In the genomic region with DNA sequence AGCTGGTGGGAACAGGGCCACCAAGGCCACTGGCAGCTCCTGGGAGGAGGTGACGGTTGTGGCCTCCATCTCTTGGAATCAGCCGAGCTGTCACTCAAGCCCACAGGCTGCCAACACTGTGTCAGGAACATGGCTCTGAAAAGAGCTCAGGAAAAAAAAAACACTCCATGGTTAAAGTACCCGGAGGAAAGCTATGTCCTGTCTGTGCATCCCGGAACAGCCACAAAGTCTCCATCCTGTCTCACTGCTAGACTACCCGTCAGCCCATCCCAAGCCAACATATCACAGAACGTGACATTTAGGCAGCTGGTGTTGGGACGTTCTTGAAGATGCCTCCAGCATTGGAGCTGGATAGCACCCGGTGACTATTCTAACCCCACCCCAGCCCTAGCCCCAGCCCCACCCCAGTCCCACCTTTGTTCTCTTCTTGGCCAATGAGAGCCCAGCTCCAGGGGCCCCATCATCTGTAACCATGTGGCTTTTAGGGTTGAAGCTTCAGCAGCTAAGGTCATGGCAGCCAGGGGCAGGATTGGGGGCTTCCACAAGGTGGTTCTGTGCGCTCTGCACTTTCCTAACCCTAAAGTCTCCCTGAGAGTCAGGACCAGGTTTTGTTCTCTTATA, we compare ENCODE assay signal across 11 mouse cellular contexts. TPM values are rescaled to one million over a fixed set of nuclear protein-coding genes. Genes with fewer than 3 reads are reported as not detected.
DNase-seq lines count a peak whose midpoint lies in the region; ATAC-seq and TF ChIP-seq lines count a peak whose summit lies in the region.
"Had no signal": no experiment of that assay in that cellular context is flagged by ENCODE, and none has a peak within 500 bp of the region (broad histone marks: within the 10 kb centered on the region; RNA-seq: fewer than 3 reads in every experiment).

No protein-coding gene starts in this region.

- ATAC-seq in CD4-positive, CD25-positive, alpha-beta regulatory T cell, adult 4 months: peak; percentile 75
- ATAC-seq in granulocyte monocyte progenitor cell, adult 5-6 weeks (replicated peaks; ENCODE audit: poor library complexity, severe bottlenecking): peak; percentile 53
- ATAC-seq in neural tube, embryonic 15.5 days (ENCODE audit: low FRiP score): no peak
- ATAC-seq in midbrain, embryonic 14.5 days (ENCODE audit: low FRiP score, low TSS enrichment): no peak

- DNase-seq in cerebellum, postnatal 10 days: peak; percentile 46 to 48
- no peak for DNase-seq in cerebellum, adult 2 months
- DNase-seq in lung, postnatal 10 days: peak; percentile 52
- DNase-seq in yolk sac, embryonic 10.5 days (ENCODE audit: low spot score): no peak
- no peak for DNase-seq in midbrain, embryonic 14.5 days

- TF ChIP-seq POLR2A in cerebellum, adult 2 months (IDR thresholded peaks at IDR 0.05; ENCODE audit: borderline replicate concordance, insufficient read depth, low read length): no peak

- no peak overlapping the region for H3K27ac ChIP-seq in cerebellum, adult 2 months (ENCODE audit: insufficient read depth, low read length)
- H3K27ac ChIP-seq in neural tube, embryonic 15.5 days (replicated peaks): no peak overlapping the region
- H3K27ac ChIP-seq in midbrain, embryonic 14.5 days (replicated peaks; ENCODE audit: low read depth, low read length): no peak overlapping the region
- H3K27ac ChIP-seq: hindbrain, embryonic 15.5 days; midbrain, embryonic 12.5 days; stomach, embryonic 15.5 days had no signal

- WGBS in cerebellum, adult 2 months: 71% methylated on average over 9 of the region's 9 CpGs
- 70% methylated on average over 9 of the region's 9 CpGs for WGBS in neural tube, embryonic 15.5 days
- WGBS in midbrain, embryonic 14.5 days: 69% methylated on average over 9 of the region's 9 CpGs

- peaks cover 7% of the 10 kb centered on the region; the same call in 1 of the 2 replicates for H3K4me1 ChIP-seq in cerebellum, adult 2 months (ENCODE audit: control insufficient read depth, insufficient read depth, low read length)
- H3K4me1 ChIP-seq in neural tube, embryonic 15.5 days: peaks cover 24% of the 10 kb centered on the region
- H3K4me1 ChIP-seq in midbrain, embryonic 14.5 days (ENCODE audit: control insufficient read depth, insufficient read depth, low read length): peaks cover 6% of the 10 kb centered on the region; the same call in 1 of the 2 replicates

- H3K4me2 ChIP-seq in neural tube, embryonic 15.5 days: no peak overlapping the region
- H3K4me2 ChIP-seq in midbrain, embryonic 14.5 days (ENCODE audit: low read length): no peak overlapping the region
- H3K4me2 ChIP-seq: hindbrain, embryonic 15.5 days; midbrain, embryonic 12.5 days; stomach, embryonic 15.5 days had no signal

- H3K4me3 ChIP-seq in cerebellum, adult 2 months (replicated peaks; ENCODE audit: insufficient read depth, low read depth, low read length): no peak overlapping the region
- no peak overlapping the region for H3K4me3 ChIP-seq in neural tube, embryonic 15.5 days (replicated peaks)
- H3K4me3 ChIP-seq in midbrain, embryonic 14.5 days (replicated peaks; ENCODE audit: low read depth, low read length): no peak overlapping the region
- H3K4me3 ChIP-seq: hindbrain, embryonic 15.5 days; midbrain, embryonic 12.5 days; stomach, embryonic 15.5 days had no signal

- no peaks in the 10 kb centered on the region for H3K9me3 ChIP-seq in neural tube, embryonic 15.5 days (replicated peaks)
- no peaks in the 10 kb centered on the region for H3K9me3 ChIP-seq in midbrain, embryonic 14.5 days (ENCODE audit: control insufficient read depth, low read length)
- H3K9me3 ChIP-seq: hindbrain, embryonic 15.5 days; midbrain, embryonic 12.5 days; stomach, embryonic 15.5 days had no signal

- H3K36me3 ChIP-seq in neural tube, embryonic 15.5 days: no peaks in the 10 kb centered on the region; the same call in 1 of the 2 replicates
- H3K36me3 ChIP-seq in midbrain, embryonic 14.5 days (ENCODE audit: control insufficient read depth, insufficient read depth, low read length): 0 out of 2 replicates have a peak, but pooled peaks cover 6% of the 10 kb centered on the region
- H3K36me3 ChIP-seq: hindbrain, embryonic 15.5 days; midbrain, embryonic 12.5 days; stomach, embryonic 15.5 days had no signal

- no peak overlapping the region for H3K9ac ChIP-seq in neural tube, embryonic 15.5 days (replicated peaks)
- no peak overlapping the region for H3K9ac ChIP-seq in midbrain, embryonic 14.5 days (replicated peaks; ENCODE audit: low read length)
- H3K9ac ChIP-seq: hindbrain, embryonic 15.5 days; midbrain, embryonic 12.5 days; stomach, embryonic 15.5 days had no signal

- no peaks in the 10 kb centered on the region; the same call in 1 of the 2 replicates for H3K27me3 ChIP-seq in cerebellum, adult 2 months (ENCODE audit: control insufficient read depth, insufficient read depth, low read length)
- H3K27me3 ChIP-seq in neural tube, embryonic 15.5 days (replicated peaks): no peaks in the 10 kb centered on the region
- H3K27me3 ChIP-seq in midbrain, embryonic 14.5 days (ENCODE audit: control insufficient read depth, insufficient read depth, low read length): no peaks in the 10 kb centered on the region
- H3K27me3 ChIP-seq: hindbrain, embryonic 15.5 days; stomach, embryonic 15.5 days had no signal

- TF ChIP-seq CTCF in cerebellum, adult 2 months (IDR thresholded peaks at IDR 0.05; ENCODE audit: borderline replicate concordance, insufficient read depth, low read depth, low read length): no peak

RNA-seq across cellular contexts. Expression of a gene that starts 51.8 kb away (rescaled TPM):
- 73.8 and 77.5 TPM in 2 replicates for polyA plus RNA-seq in cerebellum, adult 2 months (2012; rRNA removed)
- 1 to 10 TPM; 2.1 to 2.3 TPM for polyA plus RNA-seq in CD4-positive, CD25-positive, alpha-beta regulatory T cell, adult 4 months (2017; shearing (Covaris generic))
- 13.9 and 15.5 TPM in 2 replicates for total RNA-seq in granulocyte monocyte progenitor cell, adult 5-6 weeks (2014; fragmentation: Nextera tagmentation)
- 14.8 and 21.5 TPM in 2 replicates for total RNA-seq in granulocyte monocyte progenitor cell, adult 5-6 weeks (2017)
- 58.1 and 58.6 TPM in 2 replicates for polyA plus RNA-seq in neural tube, embryonic 15.5 days (2015; fragmentation: Nextera tagmentation; extraction: Ambion mirVana)
- 45.4 and 49.5 TPM in 2 replicates for polyA plus RNA-seq in midbrain, embryonic 14.5 days (2014; fragmentation: Nextera tagmentation; extraction: Ambion mirVana)

Comparison
In these comparisons a context has a peak if more than half of its experiments do, and no peak if none do; other contexts are left out.
1. DNase-seq: peak in cerebellum, postnatal 10 days (2 of 2) and lung, postnatal 10 days (single experiment); none in cerebellum, adult 2 months (0 of 2), yolk sac, embryonic 10.5 days (single experiment) and midbrain, embryonic 14.5 days (single experiment).
2. ATAC-seq: peak in CD4-positive, CD25-positive, alpha-beta regulatory T cell, adult 4 months (single experiment) and granulocyte monocyte progenitor cell, adult 5-6 weeks (single experiment); none in neural tube, embryonic 15.5 days (single experiment) and midbrain, embryonic 14.5 days (single experiment).
3. RNA of a gene that starts 51.8 kb away (polyA plus RNA-seq): 73.8 to 77.5 TPM in cerebellum, adult 2 months, 58.1 to 58.6 TPM in neural tube, embryonic 15.5 days and 45.4 to 49.5 TPM in midbrain, embryonic 14.5 days; 2.1 to 2.3 TPM in CD4-positive, CD25-positive, alpha-beta regulatory T cell, adult 4 months; every median in the first group is over 10 times any median in the second.